Mouse (Mus musculus) C2C12 (cell line): ENCODE data around the gene Adamts17. TPM values are rescaled to one million over a fixed set of nuclear protein-coding genes. Genes with fewer than 3 reads are reported as not detected.

Source experiments
- H3K27me3 ChIP-seq: one replicate; pipeline ENCODE4 v1.6.1; 2011; ENCODE audit not compliant: control insufficient read depth, insufficient read depth, insufficient read length
- H3K36me3 ChIP-seq: one replicate; pipeline ENCODE4 v1.6.1; 2011; ENCODE audit not compliant: control insufficient read depth, insufficient read depth
- H3K4me3 ChIP-seq: one replicate; pipeline ENCODE4 v1.5.1; 2011; ENCODE audit warnings: mild to moderate bottlenecking, control low read depth; ENCODE audit not compliant: poor library complexity, insufficient read depth, severe bottlenecking
- H3K79me2 ChIP-seq: one replicate; pipeline ENCODE4 v1.6.1; 2011; ENCODE audit not compliant: control insufficient read depth, insufficient read depth
- H3K79me3 ChIP-seq: one replicate; pipeline ENCODE4 v1.6.1; 2011; ENCODE audit warnings: low read depth, control low read depth
- H3ac ChIP-seq: one replicate; pipeline ENCODE3; 2011; ENCODE audit warnings: low read depth; ENCODE audit not compliant: control insufficient read depth, insufficient read length
- CEBPB ChIP-seq: IDR thresholded peaks from one replicate; pipeline ENCODE4 v1.6.1; 2011; ENCODE audit warnings: low read depth, mild to moderate bottlenecking, control low read depth, moderate library complexity
- CTCF ChIP-seq: IDR thresholded peaks from one replicate; pipeline ENCODE4 v1.5.1; 2011; ENCODE audit not compliant: control insufficient read depth, insufficient read depth, insufficient read length
- FOSL1 ChIP-seq: IDR thresholded peaks from one replicate; pipeline ENCODE4 v1.8.0; 2011; ENCODE audit warnings: mild to moderate bottlenecking, low read length; ENCODE audit not compliant: poor library complexity, insufficient read depth, severe bottlenecking
- MAX ChIP-seq: IDR thresholded peaks from one replicate; pipeline ENCODE4 v1.6.1; 2011; ENCODE audit warnings: mild to moderate bottlenecking, control low read depth
- MYOD1 ChIP-seq: IDR thresholded peaks from one replicate; pipeline ENCODE4 v1.6.1; 2011; ENCODE audit warnings: low read depth; ENCODE audit not compliant: control insufficient read depth, insufficient read length
- MYOG ChIP-seq: IDR thresholded peaks from one replicate; pipeline ENCODE4 v1.6.1; 2011; ENCODE audit not compliant: control insufficient read depth, insufficient read length; ENCODE audit errors: extremely low read depth
- USF1 ChIP-seq: IDR thresholded peaks from one replicate; pipeline ENCODE4 v1.6.1; 2011; ENCODE audit warnings: low read depth, mild to moderate bottlenecking, control low read depth, moderate library complexity
- polyA plus RNA-seq: library from polyadenylated mRNA; unstranded; fragments of >200 nt; fragmentation: generic; extraction: Trizol; gene quantifications from one replicate; pipeline ENCODE4 v1.2.1, GENCODE M21; 2012; ENCODE audit warnings: missing spikeins

Adamts17 gene
- polyA plus RNA-seq, 1 experiment: 0.04 TPM

- Histone ChIP-seq H3K36me3 (no peaks in the 10 kb centered on the region), H3K4me3 (no peak overlapping the region), H3K27me3 (peaks cover 4% of the 10 kb centered on the region), H3ac (no peak overlapping the region), H3K79me2 (no peaks in the 10 kb centered on the region), H3K79me3 (no peaks in the 10 kb centered on the region)
- no peak for TF ChIP-seq FOSL1
Observed at GRCm38 (mm10) chr7:66949006-66949405, 109.5 kb downstream of the Adamts17 start.

- no peaks in the 10 kb centered on the region for H3K36me3 ChIP-seq
- TF ChIP-seq USF1: no peak
- no peak for TF ChIP-seq MYOG
- TF ChIP-seq MYOD1: no peak
- TF ChIP-seq CEBPB: no peak
- no peak for TF ChIP-seq FOSL1
- TF ChIP-seq CTCF: no peak
- no peak for TF ChIP-seq MAX
- H3K79me3 ChIP-seq: no peaks in the 10 kb centered on the region
- H3K79me2 ChIP-seq: no peaks in the 10 kb centered on the region
- no peak overlapping the region for H3ac ChIP-seq
- H3K4me3 ChIP-seq: no peak overlapping the region
- H3K27me3 ChIP-seq: peaks cover 4% of the 10 kb centered on the region
Observed at GRCm38 (mm10) chr7:66952921-66953320, 113.4 kb downstream of the Adamts17 start.

- TF ChIP-seq MYOG (no peak), MAX (no peak), CTCF (no peak), MYOD1 (no peak), USF1 (no peak), CEBPB (no peak), FOSL1 (no peak)
- no peak overlapping the region for H3ac ChIP-seq
- no peaks in the 10 kb centered on the region for H3K36me3 ChIP-seq
- H3K79me3 ChIP-seq: no peaks in the 10 kb centered on the region
- H3K79me2 ChIP-seq: no peaks in the 10 kb centered on the region
- H3K27me3 ChIP-seq: peaks cover 4% of the 10 kb centered on the region
- no peak overlapping the region for H3K4me3 ChIP-seq
Observed at GRCm38 (mm10) chr7:66954073-66954472, 114.5 kb downstream of the Adamts17 start.

GRCm38 (mm10) chr7:66954723-66955122 lies 115.2 kb downstream of the Adamts17 start:
- H3ac ChIP-seq: no peak overlapping the region
- TF ChIP-seq FOSL1 (no peak), USF1 (no peak), MYOD1 (no peak), MYOG (no peak), CEBPB (no peak), CTCF (no peak), MAX (no peak)
- no peaks in the 10 kb centered on the region for H3K36me3 ChIP-seq
- H3K79me3 ChIP-seq: no peaks in the 10 kb centered on the region
- no peak overlapping the region for H3K4me3 ChIP-seq
- H3K27me3 ChIP-seq: peaks cover 4% of the 10 kb centered on the region
- H3K79me2 ChIP-seq: no peaks in the 10 kb centered on the region

GRCm38 (mm10) chr7:66955455-66955919 lies 116.0 kb downstream of the Adamts17 start:
- no peak for TF ChIP-seq USF1
- no peak for TF ChIP-seq CTCF
- TF ChIP-seq MAX: no peak
- TF ChIP-seq MYOG: no peak
- no peak for TF ChIP-seq FOSL1
- no peak for TF ChIP-seq CEBPB
- no peak for TF ChIP-seq MYOD1
- no peaks in the 10 kb centered on the region for H3K79me3 ChIP-seq
- no peaks in the 10 kb centered on the region for H3K79me2 ChIP-seq
- H3ac ChIP-seq: no peak overlapping the region
- H3K4me3 ChIP-seq: no peak overlapping the region
- H3K27me3 ChIP-seq: peaks cover 4% of the 10 kb centered on the region
- H3K36me3 ChIP-seq: no peaks in the 10 kb centered on the region

GRCm38 (mm10) chr7:66955978-66956377 lies 116.4 kb downstream of the Adamts17 start:
- peaks cover 4% of the 10 kb centered on the region for H3K27me3 ChIP-seq
- H3K4me3 ChIP-seq: no peak overlapping the region
- TF ChIP-seq CTCF (no peak), CEBPB (no peak), MYOD1 (peak; percentile 50), USF1 (no peak)
- no peaks in the 10 kb centered on the region for H3K79me2 ChIP-seq
- no peak overlapping the region for H3ac ChIP-seq
- H3K36me3 ChIP-seq: no peaks in the 10 kb centered on the region
- H3K79me3 ChIP-seq: no peaks in the 10 kb centered on the region

- Histone ChIP-seq H3K36me3 (no peaks in the 10 kb centered on the region), H3K79me3 (no peaks in the 10 kb centered on the region), H3K4me3 (no peak overlapping the region), H3K27me3 (no peaks in the 10 kb centered on the region), H3K79me2 (no peaks in the 10 kb centered on the region), H3ac (no peak overlapping the region)
- no peak for TF ChIP-seq MYOD1
- TF ChIP-seq FOSL1: no peak
- no peak for TF ChIP-seq MYOG
- TF ChIP-seq CTCF: no peak
- TF ChIP-seq CEBPB: no peak
- no peak for TF ChIP-seq MAX
- TF ChIP-seq USF1: no peak
Observed at GRCm38 (mm10) chr7:66957764-66958163, 118.2 kb downstream of the Adamts17 start.
